Comparison of ENCODE assay signal across 13 mouse cellular contexts in genomic region chr13:63525571-63526197, GRCm38 (mm10). TPM values are rescaled to one million over a fixed set of nuclear protein-coding genes. Genes with fewer than 3 reads are reported as not detected.
A peak's percentile ranks its signal among the peaks of the same experiment; 100 is the strongest.
DNase-seq lines count a peak whose midpoint lies in the region; ATAC-seq and TF ChIP-seq lines count a peak whose summit lies in the region.
"Had no signal": no experiment of that assay in that cellular context is flagged by ENCODE, and none has a peak within 500 bp of the region (broad histone marks: within the 10 kb centered on the region; RNA-seq: fewer than 3 reads in every experiment).

No protein-coding gene starts in this region.

- peak overlapping the region; percentile 7; the same call in 1 of the 2 replicates for H3K27ac ChIP-seq in hindbrain, embryonic 12.5 days
- H3K27ac ChIP-seq in hindbrain, embryonic 16.5 days (ENCODE audit: low read depth, low read length) = no peak overlapping the region
- H3K27ac ChIP-seq in midbrain, embryonic 14.5 days (replicated peaks; ENCODE audit: low read depth, low read length) = peak overlapping the region; percentile 13; the same call in 1 of the 2 replicates
- H3K27ac ChIP-seq in midbrain, embryonic 16.5 days (ENCODE audit: low read length) = no peak overlapping the region
- peak overlapping the region; percentile 69 for H3K27ac ChIP-seq in intestine, embryonic 16.5 days (ENCODE audit: low read length)
- H3K27ac ChIP-seq in stomach, postnatal 0 days (replicated peaks) = peak overlapping the region; percentile 80
- H3K27ac ChIP-seq: heart, embryonic 15.5 days had no signal

- H3K9ac ChIP-seq in hindbrain, embryonic 12.5 days = 0 out of 2 replicates have a peak overlapping the region, but pooled peaks have one; percentile 3
- H3K9ac ChIP-seq in hindbrain, embryonic 16.5 days (ENCODE audit: low read depth, low read length) = no peak overlapping the region
- H3K9ac ChIP-seq in midbrain, embryonic 14.5 days (replicated peaks; ENCODE audit: low read length) = no peak overlapping the region
- H3K9ac ChIP-seq in midbrain, embryonic 16.5 days (ENCODE audit: low read depth, low read length) = no peak overlapping the region
- 0 out of 2 replicates have a peak overlapping the region, but pooled peaks have one; percentile 33 for H3K9ac ChIP-seq in intestine, embryonic 16.5 days (ENCODE audit: low read depth, low read length)
- H3K9ac ChIP-seq in stomach, postnatal 0 days (ENCODE audit: low read length) = no peak overlapping the region
- H3K9ac ChIP-seq: heart, embryonic 15.5 days; limb, embryonic 15.5 days had no signal

- no peak overlapping the region for H3K4me2 ChIP-seq in hindbrain, embryonic 12.5 days (replicated peaks)
- H3K4me2 ChIP-seq in hindbrain, embryonic 16.5 days (ENCODE audit: low read length) = no peak overlapping the region
- H3K4me2 ChIP-seq in midbrain, embryonic 14.5 days (ENCODE audit: low read length) = no peak overlapping the region
- no peak overlapping the region for H3K4me2 ChIP-seq in midbrain, embryonic 16.5 days (ENCODE audit: low read length)
- H3K4me2 ChIP-seq in intestine, embryonic 16.5 days (ENCODE audit: low read depth, low read length) = no peak overlapping the region
- H3K4me2 ChIP-seq in stomach, postnatal 0 days (replicated peaks; ENCODE audit: low read depth) = no peak overlapping the region
- H3K4me2 ChIP-seq: heart, embryonic 15.5 days; limb, embryonic 15.5 days had no signal

- no peaks in the 10 kb centered on the region for H3K27me3 ChIP-seq in hindbrain, embryonic 12.5 days
- no peaks in the 10 kb centered on the region for H3K27me3 ChIP-seq in hindbrain, embryonic 16.5 days (replicated peaks; ENCODE audit: control insufficient read depth, insufficient read depth, low read length)
- H3K27me3 ChIP-seq in midbrain, embryonic 14.5 days (ENCODE audit: control insufficient read depth, insufficient read depth, low read length) = no peaks in the 10 kb centered on the region
- H3K27me3 ChIP-seq in midbrain, embryonic 16.5 days (ENCODE audit: control insufficient read depth, insufficient read depth, low read depth, low read length) = no peaks in the 10 kb centered on the region
- no peaks in the 10 kb centered on the region for H3K27me3 ChIP-seq in intestine, embryonic 16.5 days (replicated peaks; ENCODE audit: control insufficient read depth, insufficient read depth, low read length)
- H3K27me3 ChIP-seq in stomach, postnatal 0 days (ENCODE audit: control insufficient read depth, insufficient read depth, low read length) = no peaks in the 10 kb centered on the region
- H3K27me3 ChIP-seq: heart, embryonic 15.5 days; limb, embryonic 15.5 days had no signal

- no peaks in the 10 kb centered on the region for H3K9me3 ChIP-seq in hindbrain, embryonic 12.5 days (replicated peaks)
- H3K9me3 ChIP-seq in hindbrain, embryonic 16.5 days (ENCODE audit: control insufficient read depth, low read length) = no peaks in the 10 kb centered on the region
- no peaks in the 10 kb centered on the region for H3K9me3 ChIP-seq in midbrain, embryonic 14.5 days (ENCODE audit: control insufficient read depth, low read length)
- H3K9me3 ChIP-seq in midbrain, embryonic 16.5 days (replicated peaks; ENCODE audit: control insufficient read depth, low read length, poor library complexity, severe bottlenecking) = no peaks in the 10 kb centered on the region
- no peaks in the 10 kb centered on the region for H3K9me3 ChIP-seq in intestine, embryonic 16.5 days (ENCODE audit: control insufficient read depth, low read length)
- H3K9me3 ChIP-seq in stomach, postnatal 0 days (ENCODE audit: control insufficient read depth, low read length) = no peaks in the 10 kb centered on the region
- H3K9me3 ChIP-seq: heart, embryonic 15.5 days; limb, embryonic 15.5 days had no signal

- TF ChIP-seq CTCF in stomach, postnatal 0 days (IDR thresholded peaks at IDR 0.05; ENCODE audit: low read depth) = no peak

- TF ChIP-seq EP300 in stomach, postnatal 0 days (optimal IDR thresholded peaks at IDR 0.05) = peak; percentile 16

- DNase-seq in midbrain, embryonic 14.5 days = no peak
- DNase-seq in stomach, postnatal 0 days (ENCODE audit: low spot score) = no peak
- DNase-seq in cerebellum, adult 18-20 months = no peak
- DNase-seq in urinary bladder, postnatal 14 days (ENCODE audit: low spot score) = no peak
- DNase-seq: gastrocnemius, postnatal 14 days; kidney, adult 11 months had no signal

- 48% methylated on average over 11 of the region's 11 CpGs for WGBS in hindbrain, embryonic 12.5 days
- 46% methylated on average over 11 of the region's 11 CpGs for WGBS in hindbrain, embryonic 16.5 days
- WGBS in midbrain, embryonic 14.5 days = 71% methylated on average over 11 of the region's 11 CpGs
- 61% methylated on average over 11 of the region's 11 CpGs for WGBS in midbrain, embryonic 16.5 days
- WGBS in intestine, embryonic 16.5 days = 42% methylated on average over 11 of the region's 11 CpGs
- 47% methylated on average over 11 of the region's 11 CpGs for WGBS in stomach, postnatal 0 days

- H3K36me3 ChIP-seq in hindbrain, embryonic 12.5 days = peaks cover 59% of the 10 kb centered on the region
- peaks cover 27% of the 10 kb centered on the region for H3K36me3 ChIP-seq in hindbrain, embryonic 16.5 days (ENCODE audit: control insufficient read depth, insufficient read depth, low read length)
- H3K36me3 ChIP-seq in midbrain, embryonic 14.5 days (ENCODE audit: control insufficient read depth, insufficient read depth, low read length) = peaks cover 60% of the 10 kb centered on the region
- H3K36me3 ChIP-seq in midbrain, embryonic 16.5 days (ENCODE audit: control insufficient read depth, insufficient read depth, low read length) = peaks cover 29% of the 10 kb centered on the region
- H3K36me3 ChIP-seq in intestine, embryonic 16.5 days (ENCODE audit: control insufficient read depth, insufficient read depth, low read length) = peaks cover 8% of the 10 kb centered on the region
- H3K36me3 ChIP-seq in stomach, postnatal 0 days (ENCODE audit: control insufficient read depth, insufficient read depth, low read length) = peaks cover 15% of the 10 kb centered on the region

- no peak overlapping the region for H3K4me3 ChIP-seq in hindbrain, embryonic 12.5 days
- H3K4me3 ChIP-seq in hindbrain, embryonic 16.5 days (ENCODE audit: low read length) = no peak overlapping the region
- H3K4me3 ChIP-seq in midbrain, embryonic 14.5 days (replicated peaks; ENCODE audit: low read depth, low read length) = no peak overlapping the region
- H3K4me3 ChIP-seq in midbrain, embryonic 16.5 days (ENCODE audit: low read depth, low read length) = no peak overlapping the region
- H3K4me3 ChIP-seq in intestine, embryonic 16.5 days (ENCODE audit: low read length) = no peak overlapping the region
- H3K4me3 ChIP-seq in stomach, postnatal 0 days (ENCODE audit: low read depth, low read length) = no peak overlapping the region
- H3K4me3 ChIP-seq: erythroblast, embryonic 14.5 days; heart, embryonic 15.5 days; limb, embryonic 15.5 days had no signal

- no peak for ATAC-seq in hindbrain, embryonic 12.5 days (ENCODE audit: low FRiP score)
- ATAC-seq in hindbrain, embryonic 16.5 days = no peak
- ATAC-seq in midbrain, embryonic 14.5 days (ENCODE audit: low FRiP score, low TSS enrichment) = no peak
- ATAC-seq in midbrain, embryonic 16.5 days = no peak
- ATAC-seq in intestine, embryonic 16.5 days = peak; percentile 47
- ATAC-seq in stomach, postnatal 0 days (ENCODE audit: low FRiP score, low TSS enrichment) = no peak

- peaks cover 53% of the 10 kb centered on the region for H3K4me1 ChIP-seq in hindbrain, embryonic 12.5 days
- peaks cover 26% of the 10 kb centered on the region for H3K4me1 ChIP-seq in hindbrain, embryonic 16.5 days (ENCODE audit: control insufficient read depth, insufficient read depth, low read depth, low read length)
- peaks cover 15% of the 10 kb centered on the region for H3K4me1 ChIP-seq in midbrain, embryonic 14.5 days (ENCODE audit: control insufficient read depth, insufficient read depth, low read length)
- peaks cover 19% of the 10 kb centered on the region for H3K4me1 ChIP-seq in midbrain, embryonic 16.5 days (ENCODE audit: control insufficient read depth, insufficient read depth, low read length)
- peaks cover 46% of the 10 kb centered on the region for H3K4me1 ChIP-seq in intestine, embryonic 16.5 days (ENCODE audit: control insufficient read depth, insufficient read depth, low read length)
- peaks cover 10% of the 10 kb centered on the region for H3K4me1 ChIP-seq in stomach, postnatal 0 days (replicated peaks; ENCODE audit: control insufficient read depth, insufficient read depth)

RNA-seq across cellular contexts. Expression of gene Fancc, which starts 28.6 kb away (rescaled TPM):
- 20.4 and 23.0 TPM in 2 replicates for polyA plus RNA-seq in hindbrain, embryonic 12.5 days (2016; fragmentation: Nextera tagmentation; extraction: Ambion mirVana)
- polyA plus RNA-seq in hindbrain, embryonic 16.5 days (2015; fragmentation: Nextera tagmentation; extraction: Ambion mirVana) = 15.7 and 16.0 TPM in 2 replicates
- polyA plus RNA-seq in midbrain, embryonic 14.5 days (2014; fragmentation: Nextera tagmentation; extraction: Ambion mirVana) = 12.6 and 18.1 TPM in 2 replicates
- polyA plus RNA-seq in midbrain, embryonic 16.5 days (2015; fragmentation: Nextera tagmentation; extraction: Ambion mirVana) = 14.2 and 15.2 TPM in 2 replicates
- polyA plus RNA-seq in intestine, embryonic 16.5 days (2015; fragmentation: Nextera tagmentation; extraction: Ambion mirVana) = 15.4 and 19.0 TPM in 2 replicates
- polyA plus RNA-seq in stomach, postnatal 0 days (2015; fragmentation: Nextera tagmentation; extraction: Ambion mirVana) = 9.3 TPM in 2 replicates

RNA-seq across cellular contexts. Expression of gene Ptch1, which starts 47.7 kb away (rescaled TPM):
- 22.7 and 24.3 TPM in 2 replicates for polyA plus RNA-seq in hindbrain, embryonic 12.5 days (2016; fragmentation: Nextera tagmentation; extraction: Ambion mirVana)
- 15.3 and 17.3 TPM in 2 replicates for polyA plus RNA-seq in hindbrain, embryonic 16.5 days (2015; fragmentation: Nextera tagmentation; extraction: Ambion mirVana)
- 17.4 and 17.8 TPM in 2 replicates for polyA plus RNA-seq in midbrain, embryonic 14.5 days (2014; fragmentation: Nextera tagmentation; extraction: Ambion mirVana)
- 14.3 and 15.0 TPM in 2 replicates for polyA plus RNA-seq in midbrain, embryonic 16.5 days (2015; fragmentation: Nextera tagmentation; extraction: Ambion mirVana)
- 24.5 and 25.5 TPM in 2 replicates for polyA plus RNA-seq in intestine, embryonic 16.5 days (2015; fragmentation: Nextera tagmentation; extraction: Ambion mirVana)
- polyA plus RNA-seq in stomach, postnatal 0 days (2015; fragmentation: Nextera tagmentation; extraction: Ambion mirVana) = 8.4 and 8.5 TPM in 2 replicates

Comparison
In these comparisons a context has a peak if more than half of its experiments do, and no peak if none do; other contexts are left out.
1. H3K27ac ChIP-seq: peak in hindbrain, embryonic 12.5 days (single experiment), midbrain, embryonic 14.5 days (single experiment), intestine, embryonic 16.5 days (single experiment) and stomach, postnatal 0 days (single experiment); none in hindbrain, embryonic 16.5 days (single experiment) and midbrain, embryonic 16.5 days (single experiment).
2. H3K9ac ChIP-seq: peak in hindbrain, embryonic 12.5 days (single experiment) and intestine, embryonic 16.5 days (single experiment); none in hindbrain, embryonic 16.5 days (single experiment), midbrain, embryonic 14.5 days (single experiment), midbrain, embryonic 16.5 days (single experiment) and stomach, postnatal 0 days (single experiment).